Mouse (Mus musculus): ENCODE results near the gene Ccr1. TPM values are rescaled to one million over a fixed set of nuclear protein-coding genes. Genes with fewer than 3 reads are reported as not detected.
"Not testable (repeated sequence)": the region's sequence is repeated elsewhere in the genome, so short reads cannot be mapped to it uniquely, and the experiment has no call there.

The Ccr1 gene
- polyA plus RNA-seq, 1 experiment from 2014 or later: 1.9 TPM

DNA sequence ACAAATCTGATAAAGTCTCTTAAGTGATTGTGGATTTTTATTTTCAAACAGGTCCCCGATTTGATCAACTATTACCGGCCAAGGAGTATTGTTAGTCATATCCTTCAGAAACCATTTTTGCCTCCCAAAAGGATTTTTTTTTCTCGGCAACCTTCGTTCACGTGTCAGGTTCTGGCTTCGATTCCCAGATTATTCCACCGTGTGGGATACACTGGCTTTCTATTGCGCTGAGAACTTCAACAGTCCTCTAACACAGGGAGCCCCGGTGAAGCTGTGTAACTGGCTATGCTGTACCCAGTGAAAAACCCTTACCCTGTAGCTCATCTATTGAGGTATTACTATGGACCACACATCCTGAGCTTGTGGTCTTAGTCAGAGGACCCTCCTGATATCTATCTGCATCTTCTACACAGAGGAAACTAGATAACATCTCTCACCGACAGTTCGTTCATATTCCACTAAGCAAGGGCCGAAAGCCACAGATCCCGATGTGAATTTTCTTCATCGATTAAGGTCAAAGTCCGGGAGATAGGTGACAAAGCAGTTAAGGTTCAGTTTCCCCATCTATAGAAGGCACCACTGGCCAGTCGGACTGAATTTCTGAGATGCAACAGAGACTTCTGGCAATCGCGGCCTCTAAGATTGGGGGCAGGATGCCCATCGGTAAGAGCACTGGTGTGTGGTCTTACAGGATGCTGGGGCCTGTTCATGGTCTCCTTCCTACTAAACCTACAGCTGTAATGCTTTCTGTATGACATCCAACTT is 35.4 kb downstream of the Ccr1 start:
- no peaks in the 10 kb centered on the region for H3K36me3 ChIP-seq
- 83% methylated on average over 19 of the region's 19 CpGs for WGBS
- no peak overlapping the region for H3K4me2 ChIP-seq
- 0 out of 2 replicates have a peak, but pooled peaks cover 3% of the 10 kb centered on the region for H3K4me1 ChIP-seq (replicated peaks)
- H3K9me3 ChIP-seq (replicated peaks): no peaks in the 10 kb centered on the region
- no peak overlapping the region for H3K4me3 ChIP-seq
- no peaks in the 10 kb centered on the region for H3K27me3 ChIP-seq
- ATAC-seq (replicated peaks; ENCODE audit: insufficient number of reproducible peaks, insufficient read depth, low FRiP score, low read depth): no peak
- H3K9ac ChIP-seq: no peak overlapping the region
- no peak overlapping the region for H3K27ac ChIP-seq

- Histone ChIP-seq H3K4me1 (replicated peaks) (0 out of 2 replicates have a peak, but pooled peaks cover 3% of the 10 kb centered on the region), H3K4me3 (no peak overlapping the region), H3K9ac (no peak overlapping the region), H3K9me3 (replicated peaks) (no peaks in the 10 kb centered on the region), H3K27ac (no peak overlapping the region; the same call in 1 of the 2 replicates), H3K36me3 (no peaks in the 10 kb centered on the region), H3K4me2 (no peak overlapping the region), H3K27me3 (no peaks in the 10 kb centered on the region)
- 39% methylated on average over 6 of the region's 6 CpGs for WGBS
- ATAC-seq (replicated peaks; ENCODE audit: insufficient number of reproducible peaks, insufficient read depth, low FRiP score, low read depth): no peak; the same call in 1 of the 2 replicates
Observed at GRCm38 (mm10) chr9:123931761-123932700, 36.5 kb downstream of the Ccr1 start.

DNA sequence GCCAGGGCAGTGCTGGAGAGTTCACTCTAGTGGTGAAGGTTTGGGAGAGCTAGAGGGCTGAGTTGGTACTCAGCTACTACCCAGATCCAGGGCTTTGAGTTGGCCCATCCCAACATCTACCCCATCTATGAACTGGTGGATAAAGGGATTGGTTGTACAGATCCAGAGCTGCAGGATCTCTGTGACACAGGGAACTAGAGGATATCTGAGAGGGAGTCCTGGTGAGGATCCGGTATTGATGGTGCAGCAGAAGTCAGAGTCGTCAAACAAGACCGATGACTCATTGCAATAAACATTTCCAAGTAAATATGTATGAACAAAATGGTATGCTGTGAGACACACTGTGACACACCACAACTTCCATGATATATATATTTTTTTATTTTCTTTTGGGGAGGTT is 37.6 kb downstream of the Ccr1 start:
- H3K4me2 ChIP-seq: no peak overlapping the region
- 0 out of 2 replicates have a peak overlapping the region, but pooled peaks have one; percentile 3 for H3K27ac ChIP-seq
- no peak overlapping the region for H3K9ac ChIP-seq
- no peaks in the 10 kb centered on the region for H3K36me3 ChIP-seq
- ATAC-seq (replicated peaks; ENCODE audit: insufficient number of reproducible peaks, insufficient read depth, low FRiP score, low read depth): no peak
- WGBS: 77% methylated on average over 3 of the region's 3 CpGs
- 0 out of 2 replicates have a peak, but pooled peaks cover 3% of the 10 kb centered on the region for H3K4me1 ChIP-seq (replicated peaks)
- no peak overlapping the region for H3K4me3 ChIP-seq
- H3K9me3 ChIP-seq (replicated peaks): no peaks in the 10 kb centered on the region
- H3K27me3 ChIP-seq: no peaks in the 10 kb centered on the region

DNA sequence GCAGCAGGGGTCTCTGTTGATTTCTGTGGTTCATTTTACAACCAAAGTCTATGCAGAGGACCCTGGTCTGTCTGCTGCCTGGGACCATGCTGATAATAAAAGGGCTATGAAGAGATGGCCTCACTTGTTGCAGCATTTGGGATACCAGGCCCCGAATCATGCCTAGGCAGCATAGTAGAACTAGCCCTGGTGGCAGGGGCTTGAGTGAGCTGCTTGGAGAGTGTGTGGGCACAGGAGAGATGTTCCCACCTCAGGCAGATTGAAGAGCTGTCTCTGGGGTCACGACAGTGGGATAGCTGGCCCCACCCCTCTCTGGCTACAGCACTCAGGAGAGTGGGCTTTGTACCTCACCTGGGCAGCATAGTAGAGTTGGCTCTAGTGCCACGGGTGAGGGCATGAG is 38.0 kb downstream of the Ccr1 start:
- Histone ChIP-seq H3K4me3 (no peak overlapping the region), H3K4me2 (no peak overlapping the region), H3K27me3 (no peaks in the 10 kb centered on the region), H3K9ac (no peak overlapping the region), H3K36me3 (no peaks in the 10 kb centered on the region), H3K27ac (0 out of 2 replicates have a peak overlapping the region, but pooled peaks have one; percentile 3), H3K4me1 (replicated peaks) (peaks cover 5% of the 10 kb centered on the region; the same call in 1 of the 2 replicates), H3K9me3 (replicated peaks) (no peaks in the 10 kb centered on the region)
- WGBS: 75% methylated on average over 3 of the region's 3 CpGs
- no peak for ATAC-seq (replicated peaks; ENCODE audit: insufficient number of reproducible peaks, insufficient read depth, low FRiP score, low read depth)

DNA sequence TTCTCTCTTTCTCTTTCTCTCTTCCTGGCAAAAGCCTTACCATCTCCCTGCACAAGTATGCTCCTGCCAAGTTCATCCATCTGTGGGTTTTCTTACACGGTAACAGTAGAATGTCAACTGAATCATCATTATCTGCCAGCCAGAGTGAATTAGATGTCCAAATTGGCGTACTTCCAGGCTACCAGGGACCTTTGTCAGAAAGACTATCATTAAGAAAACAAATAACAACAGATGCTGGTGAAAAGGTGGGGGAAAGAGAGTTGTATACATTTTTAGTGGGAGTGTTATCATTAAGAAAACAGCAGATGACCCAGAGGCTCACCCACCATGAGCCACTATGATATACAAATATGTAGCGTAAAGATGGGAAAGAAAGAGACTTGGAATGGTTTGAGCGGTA is 38.6 kb downstream of the Ccr1 start:
- 50% methylated on average over 4 of the region's 4 CpGs for WGBS
- peaks cover 6% of the 10 kb centered on the region; the same call in 1 of the 2 replicates for H3K4me1 ChIP-seq (replicated peaks)
- no peaks in the 10 kb centered on the region for H3K27me3 ChIP-seq
- no peak overlapping the region for H3K4me3 ChIP-seq
- H3K9ac ChIP-seq: no peak overlapping the region
- H3K9me3 ChIP-seq (replicated peaks): no peaks in the 10 kb centered on the region
- no peak overlapping the region for H3K27ac ChIP-seq
- no peak for ATAC-seq (replicated peaks; ENCODE audit: insufficient number of reproducible peaks, insufficient read depth, low FRiP score, low read depth)
- no peak overlapping the region for H3K4me2 ChIP-seq
- no peaks in the 10 kb centered on the region for H3K36me3 ChIP-seq

DNA sequence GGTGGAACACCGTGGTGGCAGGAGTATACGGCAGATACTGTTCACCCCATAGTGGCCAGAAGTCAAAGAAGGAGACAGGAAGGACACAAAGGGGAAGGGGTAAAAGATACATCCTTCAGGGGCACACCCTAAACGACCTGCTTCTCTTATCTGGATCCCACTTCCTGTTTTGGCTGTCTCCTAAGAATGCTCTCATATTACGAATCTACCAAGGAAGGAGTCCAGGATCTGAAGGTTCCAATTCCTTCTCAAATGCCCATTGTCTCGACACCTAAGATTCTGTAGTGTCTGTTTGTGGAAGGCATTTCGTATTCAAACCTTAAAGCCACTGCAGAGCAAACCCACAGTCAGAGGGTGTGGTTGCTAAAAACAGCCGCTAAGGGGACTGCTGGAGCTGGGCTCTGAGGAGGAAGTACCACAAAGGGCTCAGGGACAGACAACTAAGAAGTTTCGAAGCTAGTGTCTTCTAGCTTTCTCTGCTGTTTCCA is 39.7 kb downstream of the Ccr1 start:
- Histone ChIP-seq H3K4me2 (peak overlapping the region; percentile 36), H3K9ac (no peak overlapping the region), H3K4me1 (replicated peaks) (peaks cover 6% of the 10 kb centered on the region), H3K4me3 (no peak overlapping the region), H3K27ac (peak overlapping the region; percentile 25; the same call in 1 of the 2 replicates), H3K9me3 (replicated peaks) (no peaks in the 10 kb centered on the region), H3K36me3 (no peaks in the 10 kb centered on the region), H3K27me3 (0 out of 2 replicates have a peak, but pooled peaks cover 3% of the 10 kb centered on the region)
- 21% methylated on average over 8 of the region's 8 CpGs for WGBS
- ATAC-seq (replicated peaks; ENCODE audit: insufficient number of reproducible peaks, insufficient read depth, low FRiP score, low read depth): no peak

DNA sequence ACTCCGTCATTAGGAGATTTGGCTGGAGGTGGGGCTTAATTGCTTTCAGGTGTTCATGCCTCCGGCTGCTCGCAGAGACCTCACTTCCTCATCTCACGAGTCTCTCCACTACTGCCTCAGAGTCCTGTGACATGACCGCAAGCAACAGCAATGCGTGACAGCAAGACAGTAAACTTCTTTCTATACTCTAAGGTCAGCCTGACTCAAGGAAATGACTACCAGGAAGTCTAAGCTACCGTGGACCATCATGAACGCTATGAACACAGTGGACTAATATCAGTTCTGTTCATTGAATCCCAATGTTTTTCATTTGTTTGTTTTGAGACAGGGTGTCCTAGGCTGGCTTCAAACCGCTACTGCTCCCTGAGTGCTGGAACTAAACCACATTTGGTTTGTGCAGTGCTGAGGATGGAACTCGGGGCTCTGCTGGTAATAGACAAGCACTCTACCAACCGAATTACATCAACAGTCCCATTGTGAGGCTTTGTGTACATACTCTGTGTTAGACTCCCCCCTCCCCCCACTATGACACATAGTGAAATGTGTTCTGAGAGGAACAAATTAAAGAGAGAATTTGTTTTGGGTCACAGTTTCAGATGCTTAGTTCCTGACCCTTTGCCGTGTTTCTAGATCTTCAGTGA is 40.3 kb downstream of the Ccr1 start:
- Histone ChIP-seq H3K27ac (peak overlapping the region; percentile 25; the same call in 1 of the 2 replicates), H3K9ac (no peak overlapping the region), H3K4me1 (replicated peaks) (peaks cover 12% of the 10 kb centered on the region), H3K4me3 (no peak overlapping the region), H3K4me2 (peak overlapping the region; percentile 36), H3K9me3 (replicated peaks) (no peaks in the 10 kb centered on the region), H3K27me3 (0 out of 2 replicates have a peak, but pooled peaks cover 7% of the 10 kb centered on the region), H3K36me3 (no peaks in the 10 kb centered on the region)
- ATAC-seq (replicated peaks; ENCODE audit: insufficient number of reproducible peaks, insufficient read depth, low FRiP score, low read depth): no peak
- WGBS: 60% methylated on average over 12 of the region's 12 CpGs

DNA sequence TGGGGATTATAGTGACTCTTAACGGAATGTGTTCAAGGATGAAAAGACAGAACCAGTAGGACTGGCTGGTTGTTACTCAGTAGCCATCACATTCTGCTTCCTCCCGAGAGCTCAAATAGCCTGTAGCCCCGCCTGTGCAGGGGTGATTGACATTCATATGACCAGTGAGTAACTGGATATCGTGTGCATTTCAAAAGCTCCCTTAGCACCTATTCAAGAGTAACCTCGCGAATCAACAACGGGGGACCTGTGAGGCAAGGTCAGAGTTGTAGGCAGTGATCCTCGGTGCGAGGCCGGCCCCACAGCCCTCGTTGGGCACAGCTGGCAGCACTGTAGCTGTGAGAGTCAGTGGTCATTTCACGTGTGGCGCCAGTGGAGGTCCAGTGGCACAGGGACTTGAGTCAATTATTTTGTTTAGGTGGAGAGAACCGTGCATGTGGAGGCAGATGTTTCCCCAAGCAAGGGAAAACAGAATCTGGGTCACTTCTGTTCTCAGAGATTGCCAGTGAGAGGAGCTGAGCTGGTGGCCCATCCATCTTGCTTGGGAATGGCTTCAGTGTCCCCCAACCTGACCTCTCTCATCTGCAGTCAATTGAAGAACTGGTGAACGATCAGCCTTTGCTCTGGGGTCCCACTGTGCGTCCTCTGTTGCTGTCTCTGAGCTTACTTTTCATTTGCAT is 41.1 kb downstream of the Ccr1 start:
- Histone ChIP-seq H3K27ac (peak overlapping the region; percentile 24; the same call in 1 of the 2 replicates), H3K9ac (no peak overlapping the region), H3K4me3 (no peak overlapping the region), H3K4me2 (no peak overlapping the region), H3K27me3 (0 out of 2 replicates have a peak, but pooled peaks cover 7% of the 10 kb centered on the region), H3K9me3 (replicated peaks) (no peaks in the 10 kb centered on the region), H3K36me3 (no peaks in the 10 kb centered on the region), H3K4me1 (replicated peaks) (peaks cover 15% of the 10 kb centered on the region)
- 48% methylated on average over 16 of the region's 16 CpGs for WGBS
- no peak for ATAC-seq (replicated peaks; ENCODE audit: insufficient number of reproducible peaks, insufficient read depth, low FRiP score, low read depth)

DNA sequence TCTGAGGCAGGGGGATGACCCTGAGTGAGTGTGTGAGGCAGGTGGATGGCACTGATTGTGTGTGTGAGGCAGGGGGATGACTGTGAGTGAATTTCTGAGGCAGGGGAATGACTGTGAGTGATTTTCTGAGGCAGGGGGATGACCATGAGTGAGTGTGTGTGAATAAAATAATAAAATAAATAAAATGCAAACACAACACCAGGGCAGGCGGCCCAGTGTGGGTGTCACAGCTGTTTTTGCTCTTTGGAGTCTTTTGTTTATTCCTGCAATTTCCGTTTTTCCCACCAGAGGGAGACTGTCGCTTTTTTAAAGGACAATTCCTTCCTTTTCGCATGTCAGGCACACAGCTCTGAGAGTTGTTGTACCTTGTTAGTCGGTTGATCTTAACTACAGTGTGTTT is 42.5 kb downstream of the Ccr1 start:
- peak overlapping the region; percentile 93 for H3K4me2 ChIP-seq
- not testable (repeated sequence) for H3K27me3 ChIP-seq; ATAC-seq (replicated peaks; ENCODE audit: insufficient number of reproducible peaks, insufficient read depth, low FRiP score, low read depth); H3K36me3 ChIP-seq; H3K9me3 ChIP-seq (replicated peaks); H3K27ac ChIP-seq; H3K9ac ChIP-seq
- WGBS: 5% methylated on average over 5 of the region's 5 CpGs
- peak overlapping the region; percentile 70 for H3K4me3 ChIP-seq
- H3K4me1 ChIP-seq (replicated peaks): peaks cover 15% of the 10 kb centered on the region

DNA sequence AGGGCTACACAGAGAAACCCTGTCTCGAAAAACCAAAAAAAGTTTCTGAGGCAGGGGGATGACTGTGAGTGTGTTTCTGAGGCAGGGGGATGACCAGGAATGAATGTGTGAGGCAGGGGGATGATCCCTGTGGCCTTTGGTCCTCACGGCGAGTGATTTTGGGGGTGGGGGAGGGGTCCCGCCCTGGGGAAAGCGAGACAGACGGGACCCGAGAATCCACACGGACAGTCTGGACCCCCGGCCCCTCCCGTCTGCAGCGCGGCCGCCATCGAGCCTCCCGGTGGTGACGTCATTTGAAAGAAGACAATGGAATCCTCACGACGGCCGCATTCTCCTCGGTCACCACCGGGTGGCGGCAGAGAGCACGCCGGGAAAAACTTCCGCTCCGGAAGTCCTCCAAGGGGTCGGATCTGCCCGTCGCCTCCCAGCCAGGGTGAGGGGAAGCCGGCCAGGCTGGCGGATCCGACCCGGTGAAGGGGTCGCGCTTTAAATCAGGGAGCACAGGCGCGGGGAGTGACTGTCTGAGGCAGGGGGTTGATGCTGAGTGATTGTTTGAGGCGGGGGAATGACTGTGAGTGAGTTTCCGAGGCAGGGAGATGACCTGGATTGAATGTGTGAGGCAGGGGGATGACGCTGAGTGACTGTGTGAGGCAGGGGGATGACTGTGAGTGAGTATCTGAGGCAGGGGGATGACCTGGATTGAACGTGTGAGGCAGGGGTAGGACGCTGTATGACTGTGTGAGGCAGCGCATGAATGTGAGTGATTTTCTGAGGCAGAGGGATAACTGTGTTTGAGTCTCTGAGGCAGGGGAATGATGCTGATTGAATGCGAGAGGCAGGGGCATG is 43.2 kb downstream of the Ccr1 start:
- no peaks in the 10 kb centered on the region for H3K36me3 ChIP-seq
- 4% methylated on average over 44 of the region's 44 CpGs for WGBS
- H3K9ac ChIP-seq: peak overlapping the region; percentile 70
- peaks cover 15% of the 10 kb centered on the region for H3K4me1 ChIP-seq (replicated peaks)
- ATAC-seq (replicated peaks; ENCODE audit: insufficient number of reproducible peaks, insufficient read depth, low FRiP score, low read depth): peak; percentile 74
- H3K9me3 ChIP-seq (replicated peaks): no peaks in the 10 kb centered on the region
- peak overlapping the region; percentile 93 for H3K4me2 ChIP-seq
- peak overlapping the region; percentile 96 for H3K27ac ChIP-seq
- H3K4me3 ChIP-seq: peak overlapping the region; percentile 70
- 0 out of 2 replicates have a peak, but pooled peaks cover 7% of the 10 kb centered on the region for H3K27me3 ChIP-seq
